Mouse (Mus musculus): ENCODE data around the gene Itgav.

DNA sequence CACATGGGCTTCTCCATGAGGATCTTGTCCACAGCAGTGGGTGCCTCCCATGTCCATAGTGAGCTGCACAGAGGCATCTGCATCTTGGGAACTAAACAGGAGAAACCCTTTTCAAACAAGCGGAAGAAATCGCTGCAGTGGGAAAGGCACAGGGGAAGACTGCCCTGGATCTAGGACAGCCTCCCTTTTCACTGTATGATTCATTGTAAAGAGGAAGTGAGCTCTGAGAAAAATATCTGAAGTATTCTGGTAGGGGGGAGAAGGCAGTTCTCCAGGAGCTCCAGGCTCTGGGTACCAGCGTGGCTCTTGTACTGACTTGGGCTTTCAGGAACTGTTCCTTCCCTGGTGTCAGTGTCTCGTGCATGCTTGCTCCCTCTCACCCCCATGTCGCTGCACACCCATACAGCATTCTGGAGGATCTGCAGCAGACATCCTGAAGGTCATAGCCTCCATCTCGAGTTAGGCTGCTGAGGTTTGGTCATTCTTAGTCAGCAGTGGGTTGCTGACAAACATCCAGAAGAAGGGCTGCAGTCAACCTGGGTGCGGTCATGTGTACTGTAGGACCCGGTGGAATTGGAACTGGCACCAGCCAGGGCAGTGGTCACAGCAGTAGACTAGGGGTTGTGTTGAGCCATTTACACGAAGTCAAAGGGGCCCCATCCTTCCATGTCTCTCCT is 20.2 kb downstream of the Itgav start:
- TF ChIP-seq GATA1 (IDR thresholded peaks at IDR 0.05; ENCODE audit: low read length) (no peak), TAL1 (IDR thresholded peaks at IDR 0.05; ENCODE audit: low read length) (no peak)
